Mouse (Mus musculus): ENCODE data around the gene Syn3. TPM values are rescaled to one million over a fixed set of nuclear protein-coding genes. Genes with fewer than 3 reads are reported as not detected.

Gene Syn3
- polyA plus RNA-seq, 1 experiment from 2014 or later: 7.9 TPM

- H3K4me2 ChIP-seq (replicated peaks): peak overlapping the region; percentile 69
- H3K9ac ChIP-seq: no peak overlapping the region; the same call in 1 of the 2 replicates
- ATAC-seq (ENCODE audit: low FRiP score): no peak; the same call in 1 of the 2 replicates
- peaks cover 6% of the 10 kb centered on the region for H3K4me1 ChIP-seq
- H3K9me3 ChIP-seq (replicated peaks): no peaks in the 10 kb centered on the region
- WGBS: 2% methylated on average over 3 of the region's 3 CpGs
- no peaks in the 10 kb centered on the region for H3K27me3 ChIP-seq
- no peaks in the 10 kb centered on the region for H3K36me3 ChIP-seq
- no peak overlapping the region for H3K27ac ChIP-seq
- H3K4me3 ChIP-seq: peak overlapping the region; percentile 82; the same call in 1 of the 2 replicates
Measured at GRCm38 (mm10) chr10:86021408-86021748, 477.3 kb downstream of the Syn3 start.

- Histone ChIP-seq H3K27me3 (no peaks in the 10 kb centered on the region), H3K4me1 (peaks cover 6% of the 10 kb centered on the region), H3K9me3 (replicated peaks) (no peaks in the 10 kb centered on the region), H3K4me2 (replicated peaks) (no peak overlapping the region), H3K4me3 (no peak overlapping the region), H3K36me3 (no peaks in the 10 kb centered on the region), H3K9ac (no peak overlapping the region), H3K27ac (no peak overlapping the region)
- ATAC-seq (ENCODE audit: low FRiP score): no peak
- WGBS: 38% methylated on average over 5 of the region's 5 CpGs
Measured at GRCm38 (mm10) chr10:86018813-86019212, 479.9 kb downstream of the Syn3 start.

- ATAC-seq (ENCODE audit: low FRiP score): no peak
- Histone ChIP-seq H3K27ac (no peak overlapping the region), H3K4me2 (replicated peaks) (no peak overlapping the region), H3K9ac (no peak overlapping the region), H3K4me3 (no peak overlapping the region), H3K36me3 (no peaks in the 10 kb centered on the region), H3K9me3 (replicated peaks) (no peaks in the 10 kb centered on the region), H3K27me3 (no peaks in the 10 kb centered on the region), H3K4me1 (peaks cover 6% of the 10 kb centered on the region)
- WGBS: 96% methylated on average over 7 of the region's 7 CpGs
Measured at GRCm38 (mm10) chr10:86017781-86018180, 480.9 kb downstream of the Syn3 start.

GRCm38 (mm10) chr10:86011781-86012180 is 486.9 kb downstream of the Syn3 start, which contains the start of gene Bpifc:
Gene Bpifc, minus strand, starts transcription at chr10:86011895.
- no peak within 1 kb of the TSS for H3K4me2 ChIP-seq (replicated peaks)
- no peak within 1 kb of the TSS for H3K9ac ChIP-seq
- ATAC-seq (ENCODE audit: low FRiP score): no peak
- H3K27ac ChIP-seq: no peak within 1 kb of the TSS
- no peaks in the 10 kb centered on the region for H3K36me3 ChIP-seq
- no peaks in the 10 kb centered on the region for H3K9me3 ChIP-seq (replicated peaks)
- 93% methylated on average over 2 of the region's 2 CpGs for WGBS
- no peak within 1 kb of the TSS for H3K4me3 ChIP-seq
- no peaks in the 10 kb centered on the region for H3K4me1 ChIP-seq
- H3K27me3 ChIP-seq: no peaks in the 10 kb centered on the region

GRCm38 (mm10) chr10:86011172-86011571 is 487.5 kb downstream of the Syn3 start:
- no peaks in the 10 kb centered on the region for H3K36me3 ChIP-seq
- H3K27me3 ChIP-seq: no peaks in the 10 kb centered on the region
- no peak overlapping the region for H3K4me3 ChIP-seq
- H3K4me2 ChIP-seq (replicated peaks): no peak overlapping the region
- no peak for ATAC-seq (ENCODE audit: low FRiP score)
- no peaks in the 10 kb centered on the region for H3K9me3 ChIP-seq (replicated peaks)
- 86% methylated on average over 2 of the region's 2 CpGs for WGBS
- H3K27ac ChIP-seq: no peak overlapping the region
- no peak overlapping the region for H3K9ac ChIP-seq
- H3K4me1 ChIP-seq: no peaks in the 10 kb centered on the region

GRCm38 (mm10) chr10:86010636-86011035 is 488.1 kb downstream of the Syn3 start:
- WGBS: 53% methylated on average over 6 of the region's 6 CpGs
- Histone ChIP-seq H3K36me3 (no peaks in the 10 kb centered on the region), H3K9me3 (replicated peaks) (no peaks in the 10 kb centered on the region), H3K27me3 (no peaks in the 10 kb centered on the region), H3K4me3 (no peak overlapping the region), H3K4me1 (no peaks in the 10 kb centered on the region), H3K4me2 (replicated peaks) (no peak overlapping the region), H3K27ac (no peak overlapping the region), H3K9ac (no peak overlapping the region)
- ATAC-seq (ENCODE audit: low FRiP score): no peak

- H3K4me1 ChIP-seq: no peaks in the 10 kb centered on the region
- 85% methylated on average over 2 of the region's 2 CpGs for WGBS
- no peaks in the 10 kb centered on the region for H3K9me3 ChIP-seq (replicated peaks)
- H3K9ac ChIP-seq: no peak overlapping the region
- H3K36me3 ChIP-seq: no peaks in the 10 kb centered on the region
- no peaks in the 10 kb centered on the region for H3K27me3 ChIP-seq
- no peak for ATAC-seq (ENCODE audit: low FRiP score)
- no peak overlapping the region for H3K27ac ChIP-seq
- no peak overlapping the region for H3K4me2 ChIP-seq (replicated peaks)
- no peak overlapping the region for H3K4me3 ChIP-seq
Measured at GRCm38 (mm10) chr10:86009688-86010087, 489.0 kb downstream of the Syn3 start.

GRCm38 (mm10) chr10:86006455-86006854 is 492.2 kb downstream of the Syn3 start:
- Histone ChIP-seq H3K4me1 (no peaks in the 10 kb centered on the region), H3K4me3 (no peak overlapping the region), H3K9ac (no peak overlapping the region), H3K4me2 (replicated peaks) (no peak overlapping the region), H3K9me3 (replicated peaks) (no peaks in the 10 kb centered on the region), H3K27ac (no peak overlapping the region), H3K36me3 (no peaks in the 10 kb centered on the region), H3K27me3 (no peaks in the 10 kb centered on the region)
- 62% methylated on average over 5 of the region's 5 CpGs for WGBS
- no peak for ATAC-seq (ENCODE audit: low FRiP score)

Other genes with a start within 250 kb of the Syn3 start
- 42.3 and 46.1 TPM in 2 replicates for gene Timp3, start 198.5 kb downstream of the Syn3 start, polyA plus RNA-seq (2016; fragmentation: Nextera tagmentation; extraction: Ambion mirVana)
- 551 and 555 TPM in 2 replicates for gene Hsp90b1, start 206.6 kb upstream of the Syn3 start, polyA plus RNA-seq (2016; fragmentation: Nextera tagmentation; extraction: Ambion mirVana)
- gene Ttc41, start 206.9 kb upstream of the Syn3 start, polyA plus RNA-seq (2016; fragmentation: Nextera tagmentation; extraction: Ambion mirVana): 2.6 and 3.4 TPM in 2 replicates

Data from hindbrain, embryonic 12.5 days (tissue).